ENCODE assay signal across 23 mouse cellular contexts in the genomic region with DNA sequence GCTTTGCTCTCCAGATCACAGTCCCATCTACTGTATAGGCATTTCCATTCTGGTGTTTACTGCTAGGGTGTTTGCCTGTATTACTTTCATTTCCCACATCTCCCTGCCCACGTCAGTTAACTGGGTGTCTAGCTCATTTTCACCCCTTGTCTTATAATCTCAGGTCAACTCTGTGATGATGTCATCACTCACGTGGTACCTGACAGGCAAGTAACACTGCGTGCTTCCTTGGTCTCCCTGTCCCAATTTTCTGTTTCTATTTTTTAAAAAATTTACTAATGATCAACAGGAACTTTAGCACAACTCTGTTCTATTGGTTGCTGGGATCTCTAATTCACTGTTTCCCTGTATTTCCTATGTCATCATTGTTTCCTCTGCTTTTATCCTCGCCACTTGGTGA. TPM values are rescaled to one million over a fixed set of nuclear protein-coding genes. Genes with fewer than 3 reads are reported as not detected.
DNase-seq lines count a peak whose midpoint lies in the region; TF ChIP-seq lines count a peak whose summit lies in the region.
"Had no signal": no experiment of that assay in that cellular context is flagged by ENCODE, and none has a peak within 500 bp of the region (broad histone marks: within the 10 kb centered on the region; RNA-seq: fewer than 3 reads in every experiment).

No protein-coding gene starts in this region.

- dilution Hi-C loops in CH12.LX (cut with MboI; ENCODE audit: extremely low pct_ligation_motif_present, extremely low pct_unique_long_range_greater_than_20kb, low sequenced_read_pairs), result no loop called here

- no peak for TF ChIP-seq POLR2A in CH12.LX (IDR thresholded peaks at IDR 0.05; ENCODE audit: low read depth, low read length)

- H3K27ac ChIP-seq in CH12.LX (ENCODE audit: insufficient read depth, low read depth), result no peak overlapping the region

- H3K9ac ChIP-seq in CH12.LX (ENCODE audit: insufficient read depth, low read depth), result no peak overlapping the region

- TF ChIP-seq RAD21 in CH12.LX (IDR thresholded peaks at IDR 0.05; ENCODE audit: low read depth, low read length), result no peak

- no peaks in the 10 kb centered on the region for H3K36me3 ChIP-seq in CH12.LX (replicated peaks in 1 of 2; ENCODE audit: control insufficient read depth in 1 of 2, insufficient read depth in 1 of 2, low read length in 1 of 2)
- H3K36me3 ChIP-seq: G1E had no signal

- H3K9me3 ChIP-seq in CH12.LX (replicated peaks; ENCODE audit: low read length), result no peaks in the 10 kb centered on the region
- H3K9me3 ChIP-seq: G1E had no signal

- H3K4me2 ChIP-seq in CH12.LX (ENCODE audit: insufficient read depth, low read depth, poor library complexity, severe bottlenecking), result peak overlapping the region; percentile 57; the same call in 1 of the 2 replicates

- no peak for TF ChIP-seq CTCF in CH12.LX (conservative IDR thresholded peaks at IDR 0.05 in 1 of 2, IDR thresholded peaks at IDR 0.05 in 1 of 2; ENCODE audit: low read depth in 2 of 2, low read length in 2 of 2)

- H3K27me3 ChIP-seq in CH12.LX (replicated peaks), result no peaks in the 10 kb centered on the region

- in situ Hi-C loops in CH12.LX (cut with MboI; ENCODE audit: low pct_ligation_motif_present, low pct_unique_long_range_greater_than_20kb, low sequenced_read_pairs), result no loop called here

- peaks cover 0 to 2% of the 10 kb centered on the region in 2 experiments; a peak in 1 of 4 replicates for H3K4me1 ChIP-seq in CH12.LX (ENCODE audit: control insufficient read depth in 1 of 2, insufficient read depth in 2 of 2)

- H3K4me3 ChIP-seq in CH12.LX (replicated peaks in 1 of 3; ENCODE audit: low read depth in 2 of 3, low read length in 2 of 3, poor library complexity in 1 of 3), result peak overlapping the region in 1 of 3 experiments; percentile 19

- DNase-seq in CH12.LX (ENCODE audit: extremely low read depth), result no peak
- no peak for DNase-seq in kidney, postnatal 25 days
- DNase-seq: adrenal gland, adult 2 months; adrenal gland, adult 8-10 months; adrenal gland, postnatal 10 days; adrenal gland, postnatal 14 days; adrenal gland, postnatal 25 days; adrenal gland, postnatal 36 days; B cell, adult 2 months; cerebellum, adult 11 months; cerebellum, adult 11-12 months; cerebellum, adult 18-20 months; cerebellum, adult 2 months; cerebellum, adult 8-10 months had no signal

- no peak for TF ChIP-seq EP300 in CH12.LX (IDR thresholded peaks at IDR 0.05; ENCODE audit: low read length)

- H3K79me2 ChIP-seq in CH12.LX (replicated peaks; ENCODE audit: control insufficient read depth, extremely low read depth, insufficient read depth, poor library complexity, severe bottlenecking), result no peaks in the 10 kb centered on the region

TF ChIP-seq in CH12.LX, 34 proteins besides CTCF, POLR2A, EP300 and RAD21:
- TF ChIP-seq CHD1 (IDR thresholded peaks at IDR 0.05; ENCODE audit: low read depth, low read length), result no peak
- no peak for TF ChIP-seq MYC (IDR thresholded peaks at IDR 0.05; ENCODE audit: low read depth, low read length)
- no peak for TF ChIP-seq ETS1 (conservative IDR thresholded peaks at IDR 0.05; ENCODE audit: low read depth, low read length)
- peak; percentile 32; the same call in 1 of the 2 replicates for TF ChIP-seq JUN (IDR thresholded peaks at IDR 0.05; ENCODE audit: insufficient read depth, low read depth, low read length)
- peak; percentile 55 for TF ChIP-seq USF1 (IDR thresholded peaks at IDR 0.05; ENCODE audit: low read depth, low read length)
- TF ChIP-seq MAFK (IDR thresholded peaks at IDR 0.05; ENCODE audit: insufficient replicate concordance, low read length), result no peak
- no peak for TF ChIP-seq NRF1 (IDR thresholded peaks at IDR 0.05; ENCODE audit: low read depth, low read length)
- TF ChIP-seq USF2 (conservative IDR thresholded peaks at IDR 0.05; ENCODE audit: low read depth, low read length), result peak; percentile 24
- no peak for TF ChIP-seq RCOR1 (conservative IDR thresholded peaks at IDR 0.05; ENCODE audit: low read depth, low read length)
- no peak for TF ChIP-seq MAZ (IDR thresholded peaks at IDR 0.05; ENCODE audit: low read depth, low read length)
- TF ChIP-seq JUND (conservative IDR thresholded peaks at IDR 0.05; ENCODE audit: low read depth, low read length), result no peak
- peak; percentile 50 for TF ChIP-seq BHLHE40 (IDR thresholded peaks at IDR 0.05; ENCODE audit: low read depth, low read length)
- no peak for TF ChIP-seq E2F4 (IDR thresholded peaks at IDR 0.05; ENCODE audit: insufficient replicate concordance, low read depth, low read length)
- no peak for TF ChIP-seq UBTF (IDR thresholded peaks at IDR 0.05; ENCODE audit: low read depth, low read length)
- TF ChIP-seq GABPA (IDR thresholded peaks at IDR 0.05; ENCODE audit: insufficient replicate concordance, low read depth, low read length), result no peak
- TF ChIP-seq MEF2A (IDR thresholded peaks at IDR 0.05; ENCODE audit: borderline replicate concordance, low read depth, low read length), result no peak

RNA-seq across cellular contexts. Expression of a gene that starts 30.3 kb away (rescaled TPM):
- total RNA-seq in CH12.LX (2012; rRNA removed) (0.04 and 0.13 TPM in 2 replicates), CH12.LX (2014; rRNA removed) (0.07 and 0.14 TPM in 2 replicates)
- polyA plus RNA-seq in CH12.LX (2012; ENCODE audit: insufficient read length, low read depth), result 0.10 and 0.17 TPM in 2 replicates
- total RNA-seq: adrenal gland, adult 2 months; adrenal gland, postnatal 25 days; ES-E14; MEL had no signal
- polyA plus RNA-seq: activated CD4-positive, CD25-positive, alpha-beta regulatory T cell, adult 4 months; CD4-positive, CD25-positive, alpha-beta regulatory T cell, adult 4 months; cerebellum, adult 2 months; G1E had no signal

RNA-seq across cellular contexts. Expression of a gene that starts 36.4 kb away (rescaled TPM):
- total RNA-seq in CH12.LX (2012; rRNA removed), result 0.04 TPM in 2 replicates
- 0.05 and 0.30 TPM in 2 replicates for total RNA-seq in CH12.LX (2014; rRNA removed)
- polyA plus RNA-seq in CH12.LX (2012; ENCODE audit: insufficient read length, low read depth), result 1.1 and 1.3 TPM in 2 replicates
- total RNA-seq: adrenal gland, adult 18-20 months; adrenal gland, adult 2 months; adrenal gland, adult 8-10 months; adrenal gland, postnatal 10 days; adrenal gland, postnatal 14 days; adrenal gland, postnatal 25 days; adrenal gland, postnatal 36 days; adrenal gland, postnatal 4 days; MEL had no signal
- polyA plus RNA-seq: activated CD4-positive, CD25-positive, alpha-beta regulatory T cell, adult 4 months; adrenal gland, adult 2 months; C2C12; CD4-positive, CD25-positive, alpha-beta regulatory T cell, adult 4 months; cerebellum, adult 2 months; G1E; Patski had no signal

RNA-seq across cellular contexts. Expression of a gene that starts 49.4 kb away (rescaled TPM):
- total RNA-seq in CH12.LX (2012; rRNA removed) (22.6 and 26.1 TPM in 2 replicates), CH12.LX (2014; rRNA removed) (51.1 and 53.9 TPM in 2 replicates)
- 37.8 and 39.1 TPM in 2 replicates for polyA plus RNA-seq in CH12.LX (2012; ENCODE audit: insufficient read length, low read depth)
